Mouse (Mus musculus) MEL (cell line): ENCODE results near the gene 1700109H08Rik. TPM values are rescaled to one million over a fixed set of nuclear protein-coding genes. Genes with fewer than 3 reads are reported as not detected.

ENCODE experiments used
- DNase-seq: peaks from one replicate; pipeline ENCODE4 v3.0.0; 2011; ENCODE audit warnings: low read depth, low spot score
- H3K27ac ChIP-seq: 2 replicates; pipeline ENCODE4 v1.5.1; 2012; ENCODE audit warnings: low read depth, mild to moderate bottlenecking, control low read depth, low read length, moderate library complexity; ENCODE audit not compliant: control insufficient read depth
- H3K27me3 ChIP-seq, 2 experiments: fragments of 150-350 bp in 1 of 2; sonication (generic) in 1 of 2; 2 replicates each; pipeline ENCODE4 v1.6.1; 2012; ENCODE audit warnings: low read length in 2 of 2, mild to moderate bottlenecking in 2 of 2, improper control_type of control experiment in 1 of 2, moderate library complexity in 1 of 2; ENCODE audit not compliant: insufficient read depth in 2 of 2, control insufficient read depth in 1 of 2
- H3K36me3 ChIP-seq, 2 experiments: 2 replicates each; pipeline ENCODE4 v1.6.1; 2012 to 2014; ENCODE audit warnings: low read length in 2 of 2, improper control_type of control experiment in 1 of 2, inconsistent platforms in 1 of 2, mild to moderate bottlenecking in 1 of 2; ENCODE audit not compliant: insufficient read depth in 2 of 2, control insufficient read depth in 1 of 2
- H3K4me1 ChIP-seq, 2 experiments: fragments of 150-350 bp in 1 of 2; sonication (generic) in 1 of 2; 2 replicates each; pipeline ENCODE4 v1.6.1; 2012; ENCODE audit warnings: low read length in 2 of 2, improper control_type of control experiment in 1 of 2, mild to moderate bottlenecking in 1 of 2; ENCODE audit not compliant: insufficient read depth in 2 of 2, control insufficient read depth in 1 of 2
- H3K4me3 ChIP-seq, 2 experiments: fragments of 150-350 bp in 1 of 2; sonication (generic) in 1 of 2; 2 replicates each; pipeline ENCODE4 v1.5.1; 2012; ENCODE audit warnings: low read depth in 2 of 2, low read length in 2 of 2, mild to moderate bottlenecking in 2 of 2, moderate library complexity in 2 of 2, control low read depth in 1 of 2, improper control_type of control experiment in 1 of 2; ENCODE audit not compliant: control insufficient read depth in 1 of 2, insufficient read depth in 1 of 2
- H3K79me2 ChIP-seq: 2 replicates; pipeline ENCODE4 v1.6.1; 2012; ENCODE audit warnings: mild to moderate bottlenecking, low read length, moderate library complexity; ENCODE audit not compliant: control insufficient read depth, poor library complexity, insufficient read depth
- H3K9ac ChIP-seq: 2 replicates; pipeline ENCODE4 v1.6.1; 2012; ENCODE audit warnings: low read depth, mild to moderate bottlenecking, control low read depth, low read length, moderate library complexity; ENCODE audit not compliant: control insufficient read depth, poor library complexity, severe bottlenecking
- H3K9me3 ChIP-seq: fragments of 150-350 bp; sonication (generic); replicated peaks from 2 replicates; pipeline ENCODE4 v1.6.1; 2012; ENCODE audit warnings: mild to moderate bottlenecking, low read length, improper control_type of control experiment, moderate library complexity; ENCODE audit not compliant: insufficient read depth
- BHLHE40 ChIP-seq: IDR thresholded peaks from 2 replicates; pipeline ENCODE4 v1.6.1; 2012; ENCODE audit warnings: low read depth, mild to moderate bottlenecking, inconsistent platforms, low read length, improper control_type of control experiment, borderline replicate concordance
- CHD1 ChIP-seq: IDR thresholded peaks from 2 replicates; pipeline ENCODE4 v1.6.1; 2012; ENCODE audit warnings: low read depth, mild to moderate bottlenecking, inconsistent platforms, low read length, improper control_type of control experiment
- E2F4 ChIP-seq: IDR thresholded peaks from 2 replicates; pipeline ENCODE4 v1.6.1; 2011; ENCODE audit warnings: low read depth, low read length, improper control_type of control experiment, borderline replicate concordance
- ELF1 ChIP-seq: IDR thresholded peaks from 2 replicates; pipeline ENCODE4 v1.6.1; 2014; ENCODE audit warnings: low read depth, mild to moderate bottlenecking, inconsistent platforms, low read length, improper control_type of control experiment, moderate library complexity
- EP300 ChIP-seq, 2 experiments: IDR thresholded peaks; 2 replicates each; pipeline ENCODE4 v1.6.1; 2011; ENCODE audit warnings: improper control_type of control experiment in 2 of 2, low read length in 2 of 2, low read depth in 1 of 2, mild to moderate bottlenecking in 1 of 2
- ETS1 ChIP-seq: IDR thresholded peaks from 2 replicates; pipeline ENCODE4 v1.6.1; 2012; ENCODE audit warnings: low read depth, mild to moderate bottlenecking, inconsistent platforms, low read length, improper control_type of control experiment, moderate library complexity
- GABPA ChIP-seq: IDR thresholded peaks from 2 replicates; pipeline ENCODE4 v1.6.1; 2012; ENCODE audit warnings: low read depth, mild to moderate bottlenecking, inconsistent platforms, low read length, improper control_type of control experiment, moderate library complexity
- MEF2A ChIP-seq: IDR thresholded peaks from 2 replicates; pipeline ENCODE4 v1.6.1; 2014; ENCODE audit warnings: low read depth, mild to moderate bottlenecking, inconsistent platforms, low read length, improper control_type of control experiment; ENCODE audit not compliant: poor library complexity, insufficient replicate concordance, severe bottlenecking; ENCODE audit errors: extremely low read depth
- MYC ChIP-seq: IDR thresholded peaks from 2 replicates; pipeline ENCODE4 v1.6.1; 2011; ENCODE audit warnings: low read depth, mild to moderate bottlenecking, low read length, improper control_type of control experiment, moderate library complexity
- NRF1 ChIP-seq: IDR thresholded peaks from 2 replicates; pipeline ENCODE4 v1.6.1; 2014; ENCODE audit warnings: low read depth, mild to moderate bottlenecking, inconsistent platforms, low read length, improper control_type of control experiment, moderate library complexity; ENCODE audit not compliant: poor library complexity, insufficient read depth, severe bottlenecking
- POLR2A ChIP-seq, 2 experiments: IDR thresholded peaks; 2 replicates each; pipeline ENCODE4 v1.6.1; 2011 to 2012; ENCODE audit warnings: low read length in 2 of 2, mild to moderate bottlenecking in 2 of 2, control low read depth in 1 of 2, improper control_type of control experiment in 1 of 2, low read depth in 1 of 2, moderate library complexity in 1 of 2; ENCODE audit not compliant: control insufficient read depth in 1 of 2, insufficient read depth in 1 of 2, poor library complexity in 1 of 2
- POLR2AphosphoS2 ChIP-seq: IDR thresholded peaks from 2 replicates; pipeline ENCODE4 v1.6.1; 2011; ENCODE audit warnings: low read length, improper control_type of control experiment
- POLR2AphosphoS5 ChIP-seq: IDR thresholded peaks from 2 replicates; pipeline ENCODE4 v1.6.1; 2012; ENCODE audit warnings: low read depth, borderline replicate concordance, mild to moderate bottlenecking, inconsistent platforms, low read length, moderate library complexity, mixed read lengths
- RAD21 ChIP-seq: IDR thresholded peaks from 2 replicates; pipeline ENCODE4 v1.6.1; 2011; ENCODE audit warnings: mild to moderate bottlenecking, low read depth, low read length, improper control_type of control experiment
- RCOR1 ChIP-seq: IDR thresholded peaks from 2 replicates; pipeline ENCODE4 v1.6.1; 2012; ENCODE audit warnings: low read depth, mild to moderate bottlenecking, inconsistent platforms, low read length, improper control_type of control experiment
- SMC3 ChIP-seq: IDR thresholded peaks from 2 replicates; pipeline ENCODE4 v1.6.1; 2011; ENCODE audit warnings: low read depth, low read length, improper control_type of control experiment
- TAL1 ChIP-seq: IDR thresholded peaks from 2 replicates; pipeline ENCODE4 v1.6.1; 2012; ENCODE audit warnings: mild to moderate bottlenecking, inconsistent platforms, low read length, moderate library complexity, mixed read lengths
- TCF12 ChIP-seq: IDR thresholded peaks from 2 replicates; pipeline ENCODE4 v1.6.1; 2014; ENCODE audit warnings: low read depth, mild to moderate bottlenecking, inconsistent platforms, low read length, improper control_type of control experiment, moderate library complexity
- USF1 ChIP-seq: IDR thresholded peaks from 2 replicates; pipeline ENCODE4 v1.6.1; 2014; ENCODE audit warnings: low read depth, mild to moderate bottlenecking, inconsistent platforms, low read length, improper control_type of control experiment, moderate library complexity
- USF2 ChIP-seq, 2 experiments: IDR thresholded peaks; 2 replicates each; pipeline ENCODE4 v1.6.1; 2011 to 2012; ENCODE audit warnings: improper control_type of control experiment in 2 of 2, low read length in 2 of 2, borderline replicate concordance in 1 of 2, inconsistent platforms in 1 of 2, low read depth in 1 of 2, mild to moderate bottlenecking in 1 of 2; ENCODE audit not compliant: insufficient read depth in 1 of 2
- ZC3H11A ChIP-seq: IDR thresholded peaks from 2 replicates; pipeline ENCODE4 v1.6.1; 2012; ENCODE audit warnings: low read depth, mild to moderate bottlenecking, inconsistent platforms, low read length, improper control_type of control experiment
- ZMIZ1 ChIP-seq: IDR thresholded peaks from 2 replicates; pipeline ENCODE4 v1.6.1; 2012; ENCODE audit warnings: low read depth, mild to moderate bottlenecking, inconsistent platforms, low read length, improper control_type of control experiment, moderate library complexity
- ZNF384 ChIP-seq: IDR thresholded peaks from 2 replicates; pipeline ENCODE4 v1.6.1; 2012; ENCODE audit warnings: low read depth, mild to moderate bottlenecking, inconsistent platforms, low read length, improper control_type of control experiment
- polyA plus RNA-seq, 2 experiments: library from polyadenylated mRNA; stranded (reverse) in 1 of 2; unstranded in 1 of 2; fragments of >175 nt in 1 of 2; fragments of >200 nt in 1 of 2; gene quantifications; 2 replicates each; pipeline versions ENCODE4 v1.2.1 to v1.2.4; 2012; ENCODE audit warnings: low replicate concordance in 2 of 2, low read depth in 1 of 2; ENCODE audit not compliant: insufficient read length in 2 of 2, insufficient read depth in 1 of 2, missing spikeins in 1 of 2
- total RNA-seq: library from RNA; depleted of rRNA; stranded (reverse); fragments of 300-350 nt; gene quantifications from 2 replicates; pipeline ENCODE4 v1.2.3, GENCODE M21; 2012; rRNA removed

1700109H08Rik gene
- total RNA-seq = 1.6 and 1.9 TPM in 2 replicates
- polyA plus RNA-seq = 1 to 10 TPM in 1 of 2 experiments, not detected in 1; 4.2 TPM

DNA sequence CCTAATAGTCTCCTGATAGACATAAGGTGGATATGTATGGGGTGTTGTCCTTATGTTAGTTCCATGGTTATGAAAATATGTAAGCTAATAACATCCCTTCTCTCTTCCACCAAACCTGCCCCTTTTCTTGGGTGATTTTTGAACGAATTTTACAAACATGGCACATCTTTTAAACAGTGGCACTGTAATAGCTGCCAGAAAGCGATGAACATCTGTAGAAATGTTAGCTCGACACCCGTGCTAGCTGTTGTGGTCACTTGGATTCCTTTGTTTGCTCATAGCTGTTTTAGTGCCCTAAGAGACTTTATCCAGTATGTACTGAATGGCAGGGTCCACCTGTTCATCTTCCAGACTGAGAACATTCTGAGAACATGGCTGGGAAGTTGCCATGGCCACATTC is at the start of gene 1700109H08Rik:
Gene 1700109H08Rik (plus strand): TSS at position 301 of the 400 bp plus-strand sequence.
- H3K27ac ChIP-seq = no peak within 1 kb of the TSS
- no peak within 1 kb of the TSS for H3K9ac ChIP-seq
- no peaks in the 10 kb centered on the region for H3K79me2 ChIP-seq
- no peak for DNase-seq
- no peak within 1 kb of the TSS for H3K4me3 ChIP-seq
- H3K9me3 ChIP-seq = no peaks in the 10 kb centered on the region
- no peaks in the 10 kb centered on the region for H3K27me3 ChIP-seq
- peaks cover 0 to 44% of the 10 kb centered on the region in 2 experiments; a peak in 2 of 4 replicates for H3K36me3 ChIP-seq
- H3K4me1 ChIP-seq = no peaks in the 10 kb centered on the region
- TF ChIP-seq EP300 (IDR thresholded peaks at IDR 0.05; ENCODE audit: low read depth in 1 of 2, low read length in 2 of 2) = no peak
- no peak for TF ChIP-seq ZNF384
- no peak for TF ChIP-seq E2F4
- TF ChIP-seq SMC3 = no peak
- no peak for TF ChIP-seq POLR2AphosphoS2
- no peak for TF ChIP-seq POLR2A (IDR thresholded peaks at IDR 0.05; ENCODE audit: control insufficient read depth in 1 of 2, insufficient read depth in 1 of 2, low read depth in 1 of 2, low read length in 2 of 2, poor library complexity in 1 of 2)
- no peak for TF ChIP-seq CHD1
- TF ChIP-seq, all 39 proteins: peak for 0

DNA sequence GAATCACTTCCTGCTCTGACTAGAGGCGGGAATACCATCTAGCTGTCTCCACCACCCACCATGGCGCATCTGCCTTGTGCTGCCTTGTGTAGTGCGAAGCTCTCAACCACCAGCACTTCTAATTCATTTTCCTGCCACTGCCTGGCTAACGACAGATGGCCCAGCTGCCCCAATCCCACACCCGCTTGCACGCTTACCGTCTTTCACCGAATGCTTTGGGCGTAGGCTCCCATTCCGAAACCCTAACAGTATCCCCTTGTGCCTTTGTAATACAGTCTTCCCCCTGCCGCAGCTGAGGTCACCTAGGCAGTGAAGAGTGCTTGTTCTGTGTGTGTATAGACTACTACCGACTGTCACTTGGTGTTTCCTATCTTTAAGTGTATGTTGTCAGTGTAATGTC is 49.6 kb upstream of the 1700109H08Rik start:
- no peaks in the 10 kb centered on the region for H3K27me3 ChIP-seq
- no peak overlapping the region for H3K27ac ChIP-seq
- DNase-seq = no peak
- no peaks in the 10 kb centered on the region for H3K9me3 ChIP-seq
- no peak overlapping the region for H3K9ac ChIP-seq
- H3K36me3 ChIP-seq = peaks cover 0 to 85% of the 10 kb centered on the region in 2 experiments; a peak in 2 of 4 replicates
- no peak overlapping the region for H3K4me3 ChIP-seq
- no peak for TF ChIP-seq RCOR1
- TF ChIP-seq, all 39 proteins: peak for 0
- Histone ChIP-seq H3K4me1 (peaks cover 0 to 3% of the 10 kb centered on the region in 2 experiments; a peak in 1 of 4 replicates), H3K79me2 (no peaks in the 10 kb centered on the region)

DNA sequence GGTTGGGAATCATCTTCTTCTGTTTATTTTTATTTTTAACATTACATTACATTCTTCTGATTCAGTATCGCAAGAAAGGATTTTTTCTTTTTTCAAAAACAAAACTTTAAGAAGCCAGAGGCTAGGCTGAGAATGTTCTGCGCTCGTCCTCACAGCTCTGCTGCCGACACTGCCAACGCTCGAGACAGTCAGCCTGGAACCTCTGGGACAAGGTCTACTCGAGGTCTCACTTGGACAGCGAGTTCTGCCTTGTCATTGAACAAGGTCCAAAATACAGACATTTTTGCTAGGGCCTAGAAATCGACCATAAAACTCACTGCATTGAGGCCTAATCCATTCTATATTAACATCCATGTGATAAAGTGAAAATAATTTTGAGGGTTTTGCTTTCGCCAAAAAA is 48.5 kb upstream of the 1700109H08Rik start:
- H3K79me2 ChIP-seq = no peaks in the 10 kb centered on the region
- no peaks in the 10 kb centered on the region for H3K9me3 ChIP-seq
- no peak overlapping the region for H3K9ac ChIP-seq
- peaks cover 0 to 74% of the 10 kb centered on the region in 2 experiments; a peak in 2 of 4 replicates for H3K36me3 ChIP-seq
- H3K4me3 ChIP-seq = no peak overlapping the region
- no peaks in the 10 kb centered on the region for H3K4me1 ChIP-seq
- no peak for DNase-seq
- H3K27ac ChIP-seq = no peak overlapping the region
- no peaks in the 10 kb centered on the region for H3K27me3 ChIP-seq
- TF ChIP-seq BHLHE40 = no peak
- no peak for TF ChIP-seq ETS1
- no peak for TF ChIP-seq GABPA
- TF ChIP-seq ZMIZ1 = no peak
- no peak for TF ChIP-seq RCOR1
- TF ChIP-seq TAL1 = no peak
- TF ChIP-seq MYC = no peak
- no peak for TF ChIP-seq USF1
- no peak for TF ChIP-seq NRF1
- no peak for TF ChIP-seq ELF1
- TF ChIP-seq MEF2A = no peak
- TF ChIP-seq ZC3H11A = no peak
- TF ChIP-seq TCF12 = no peak
- TF ChIP-seq POLR2A (IDR thresholded peaks at IDR 0.05; ENCODE audit: control insufficient read depth in 1 of 2, insufficient read depth in 1 of 2, low read depth in 1 of 2, low read length in 2 of 2, poor library complexity in 1 of 2) = no peak
- TF ChIP-seq CHD1 = no peak
- TF ChIP-seq USF2 (IDR thresholded peaks at IDR 0.05; ENCODE audit: borderline replicate concordance in 1 of 2, insufficient read depth in 1 of 2, low read depth in 1 of 2, low read length in 2 of 2) = no peak
- no peak for TF ChIP-seq POLR2AphosphoS5
- TF ChIP-seq RAD21 = no peak
